Mouse (Mus musculus) heart, adult 2 months (tissue): ENCODE results near the gene Ccdc80. TPM values are rescaled to one million over a fixed set of nuclear protein-coding genes. Genes with fewer than 3 reads are reported as not detected.
A peak's percentile ranks its signal among the peaks of the same experiment; 100 is the strongest.

Experiments used
- DNase-seq, 2 experiments: peaks; one replicate each; pipeline ENCODE4 v3.0.0; 2021
- H3K27ac ChIP-seq: fragments of 200-600 bp; 2 replicates; pipeline ENCODE4 v1.8.1; 2022
- H3K27me3 ChIP-seq: fragments of 200-500 bp; 2 replicates; pipeline ENCODE4 v1.6.1; 2012; ENCODE audit warnings: mild to moderate bottlenecking, low read length, inconsistent platforms, mixed read lengths; ENCODE audit not compliant: control insufficient read depth, insufficient read depth
- H3K36me3 ChIP-seq: fragments of 200-500 bp; 2 replicates; pipeline ENCODE4 v1.6.1; 2012; ENCODE audit warnings: low read length, inconsistent platforms; ENCODE audit not compliant: control insufficient read depth, insufficient read depth
- H3K4me1 ChIP-seq: fragments of 200-500 bp; 2 replicates; pipeline ENCODE4 v1.6.1; 2011; ENCODE audit warnings: low read length; ENCODE audit not compliant: control insufficient read depth, insufficient read depth
- H3K4me3 ChIP-seq: fragments of 200-600 bp; 2 replicates; pipeline ENCODE4 v1.8.1; 2022
- H3K79me2 ChIP-seq: fragments of 200-500 bp; replicated peaks from 2 replicates; pipeline ENCODE4 v1.6.1; 2012; ENCODE audit warnings: mild to moderate bottlenecking, inconsistent platforms, low read length, moderate library complexity, mixed read lengths; ENCODE audit not compliant: control insufficient read depth, insufficient read depth
- H3K9ac ChIP-seq: fragments of 200-500 bp; 2 replicates; pipeline ENCODE4 v1.6.1; 2012; ENCODE audit warnings: low read depth, mild to moderate bottlenecking, control low read depth, inconsistent platforms, low read length, mixed read lengths
- CTCF ChIP-seq: fragments of 200-600 bp; IDR thresholded peaks from 2 replicates; pipeline ENCODE4 v1.8.1; 2022; ENCODE audit warnings: antibody characterized with exemption, mild to moderate bottlenecking, moderate library complexity
- EP300 ChIP-seq: fragments of 200-500 bp; IDR thresholded peaks from 2 replicates; pipeline ENCODE4 v1.6.1; 2011; ENCODE audit warnings: low read depth, low read length, control low read depth; ENCODE audit not compliant: insufficient read depth
- POLR2A ChIP-seq: fragments of 200-500 bp; IDR thresholded peaks from 2 replicates; pipeline ENCODE4 v1.6.1; 2011; ENCODE audit warnings: mild to moderate bottlenecking, low read depth, low read length, control low read depth; ENCODE audit not compliant: insufficient read depth
- WGBS: fragments of 180-500 bp; shearing (Covaris S2); methylation state at CpG from one replicate; pipeline ENCODE4 v1.1.7; 2018; 5-methylcytosine and 5-hydroxymethylcytosine counted together
- intact Hi-C: fragments of 180-260 bp; cut with DNase I; formaldehyde crosslinking; loops from one replicate; pipeline ENCODE4 v1.15.1; 2025
- polyA plus RNA-seq: library from polyadenylated mRNA; depleted of rRNA; stranded (reverse); fragments of >200 nt; gene quantifications from 2 replicates; pipeline ENCODE4 v1.2.3, GENCODE M21; 2012
- total RNA-seq, 2 experiments: library from RNA; stranded (reverse); gene quantifications; 2 replicates each; pipeline ENCODE4 v1.2.3; 2021

Gene Ccdc80
- total and polyA plus RNA-seq, 3 experiments = 43.4 to 65.3 (median 64.0) TPM

GRCm38 (mm10) chr16:45071424-45071823, 21.8 kb upstream of the Ccdc80 start:
- H3K36me3 ChIP-seq = no peaks in the 10 kb centered on the region
- H3K27me3 ChIP-seq = no peaks in the 10 kb centered on the region
- H3K4me3 ChIP-seq = no peak overlapping the region
- intact Hi-C loops = no loop called here
- H3K79me2 ChIP-seq = no peaks in the 10 kb centered on the region
- H3K9ac ChIP-seq = no peak overlapping the region
- no peak for DNase-seq
- H3K27ac ChIP-seq = no peak overlapping the region
- H3K4me1 ChIP-seq = no peaks in the 10 kb centered on the region; the same call in 1 of the 2 replicates
- TF ChIP-seq CTCF (no peak), POLR2A (no peak), EP300 (no peak)
- WGBS = 64% methylated on average over 2 of the region's 2 CpGs

- Histone ChIP-seq H3K9ac (no peak overlapping the region), H3K4me1 (no peaks in the 10 kb centered on the region), H3K4me3 (no peak overlapping the region), H3K27ac (no peak overlapping the region), H3K27me3 (no peaks in the 10 kb centered on the region), H3K36me3 (no peaks in the 10 kb centered on the region), H3K79me2 (no peaks in the 10 kb centered on the region)
- intact Hi-C loops = no loop called here
- TF ChIP-seq EP300 (no peak), CTCF (no peak), POLR2A (no peak)
- peak in 1 of 2 experiments; percentile 7 for DNase-seq
- WGBS = 83% methylated on average over 6 of the region's 6 CpGs
Observed at GRCm38 (mm10) chr16:45077517-45078080, 15.6 kb upstream of the Ccdc80 start.

- TF ChIP-seq POLR2A (no peak), CTCF (no peak)
- DNase-seq = no peak
- H3K27me3 ChIP-seq = no peaks in the 10 kb centered on the region
- H3K4me3 ChIP-seq = no peak overlapping the region
- intact Hi-C loops = no loop called here
- H3K79me2 ChIP-seq = no peaks in the 10 kb centered on the region
- H3K27ac ChIP-seq = no peak overlapping the region
- WGBS = 28% methylated on average over 2 of the region's 2 CpGs
- H3K36me3 ChIP-seq = no peaks in the 10 kb centered on the region
- H3K4me1 ChIP-seq = no peaks in the 10 kb centered on the region
- no peak overlapping the region for H3K9ac ChIP-seq
Observed at GRCm38 (mm10) chr16:45079322-45079721, 13.9 kb upstream of the Ccdc80 start.

- no peaks in the 10 kb centered on the region for H3K79me2 ChIP-seq
- WGBS = 48% methylated on average over 1 of the region's 1 CpGs
- peaks cover 7% of the 10 kb centered on the region for H3K4me1 ChIP-seq
- intact Hi-C loops = no loop called here
- no peak overlapping the region for H3K9ac ChIP-seq
- no peaks in the 10 kb centered on the region for H3K36me3 ChIP-seq
- DNase-seq = no peak
- TF ChIP-seq POLR2A (no peak), EP300 (no peak), CTCF (no peak)
- no peak overlapping the region for H3K27ac ChIP-seq
- no peak overlapping the region for H3K4me3 ChIP-seq
- no peaks in the 10 kb centered on the region for H3K27me3 ChIP-seq
Observed at GRCm38 (mm10) chr16:45088842-45089241, 4.4 kb upstream of the Ccdc80 start.

- intact Hi-C loops = loop anchor here (1.0 to 10.0 kb wide), 4 partner anchors 128 to 608 kb away; partner anchors contain the start of gene Nepro
- Histone ChIP-seq H3K27ac (no peak overlapping the region; the same call in 1 of the 2 replicates), H3K9ac (peak overlapping the region; percentile 6; the same call in 1 of the 2 replicates), H3K27me3 (no peaks in the 10 kb centered on the region), H3K36me3 (no peaks in the 10 kb centered on the region), H3K79me2 (no peaks in the 10 kb centered on the region), H3K4me3 (no peak overlapping the region), H3K4me1 (peaks cover 9% of the 10 kb centered on the region)
- DNase-seq = peak; percentile 75 to 77
- TF ChIP-seq POLR2A (no peak), EP300 (peak; percentile 78), CTCF (peak; percentile 91)
- 4% methylated on average over 10 of the region's 10 CpGs for WGBS
Observed at GRCm38 (mm10) chr16:45090005-45090404, 3.2 kb upstream of the Ccdc80 start.

GRCm38 (mm10) chr16:45094136-45094756, 1.0 kb downstream of the Ccdc80 start:
- TF ChIP-seq POLR2A (no peak), EP300 (no peak), CTCF (no peak)
- Histone ChIP-seq H3K27me3 (no peaks in the 10 kb centered on the region), H3K9ac (peak overlapping the region; percentile 74), H3K36me3 (peaks cover 1% of the 10 kb centered on the region; the same call in 1 of the 2 replicates), H3K27ac (peak overlapping the region; percentile 83), H3K79me2 (no peaks in the 10 kb centered on the region), H3K4me3 (peak overlapping the region; percentile 47), H3K4me1 (peaks cover 9% of the 10 kb centered on the region)
- WGBS = 9% methylated on average over 9 of the region's 9 CpGs
- peak; percentile 39 to 60 for DNase-seq
- intact Hi-C loops = loop anchor here (5.0 to 10.0 kb wide), 3 partner anchors 132 to 612 kb away; partner anchors contain the start of gene Nepro
